Mouse (Mus musculus): ENCODE measurements around the gene Hap1.

GRCm38 (mm10) chr11:100369822-100370221 is 13.9 kb upstream of the Hap1 start:
- TF ChIP-seq CTCF (IDR thresholded peaks at IDR 0.05; ENCODE audit: control insufficient read depth, insufficient read depth, insufficient replicate concordance, low read depth, low read length) (no peak), POLR2A (IDR thresholded peaks at IDR 0.05; ENCODE audit: control insufficient read depth, low read depth, low read length) (no peak)

Measured in testis, adult 2 months (tissue).